11 mouse cellular contexts compared by ENCODE assay signal in the genomic region with DNA sequence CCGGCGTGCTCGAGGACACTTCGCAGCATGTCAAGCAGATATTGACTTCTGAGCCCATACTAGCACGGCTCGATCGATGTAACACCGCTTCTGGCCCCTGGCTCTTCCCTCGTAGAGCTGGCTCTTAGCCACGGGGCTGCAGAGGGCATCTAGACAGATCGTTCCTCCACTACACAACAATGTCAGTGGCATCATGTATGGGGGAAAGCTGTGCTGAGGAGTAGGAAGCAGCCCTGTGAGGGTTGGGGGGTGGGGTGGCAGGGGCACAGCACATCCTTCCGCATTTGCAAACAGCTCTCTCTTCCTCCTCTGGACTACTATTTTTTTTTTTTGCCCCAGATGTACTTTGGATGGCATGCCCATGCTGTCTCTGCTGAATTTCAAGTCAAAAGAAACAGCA.
A peak's percentile ranks its signal among the peaks of the same experiment; 100 is the strongest.
DNase-seq lines count a peak whose midpoint lies in the region; ATAC-seq lines count a peak whose summit lies in the region.
"Had no signal": no experiment of that assay in that cellular context is flagged by ENCODE, and none has a peak within 500 bp of the region (broad histone marks: within the 10 kb centered on the region; RNA-seq: fewer than 3 reads in every experiment).

No protein-coding gene starts in this region.

- no peak overlapping the region for H3K9ac ChIP-seq in heart, embryonic 16.5 days (ENCODE audit: low read length)
- no peak overlapping the region for H3K9ac ChIP-seq in heart, embryonic 12.5 days
- H3K9ac ChIP-seq in midbrain, embryonic 16.5 days (ENCODE audit: low read depth, low read length), result peak overlapping the region; percentile 24; the same call in 1 of the 2 replicates
- H3K9ac ChIP-seq: limb, embryonic 12.5 days had no signal

- no peaks in the 10 kb centered on the region for H3K4me1 ChIP-seq in heart, embryonic 16.5 days (ENCODE audit: control insufficient read depth, insufficient read depth, low read length)
- H3K4me1 ChIP-seq in heart, embryonic 12.5 days (replicated peaks), result peaks cover 9% of the 10 kb centered on the region; the same call in 1 of the 2 replicates
- H3K4me1 ChIP-seq in midbrain, embryonic 16.5 days (ENCODE audit: control insufficient read depth, insufficient read depth, low read length), result peaks cover 8% of the 10 kb centered on the region; the same call in 1 of the 2 replicates

- H3K9me3 ChIP-seq in heart, embryonic 16.5 days (replicated peaks; ENCODE audit: control insufficient read depth, low read length), result no peaks in the 10 kb centered on the region
- no peaks in the 10 kb centered on the region for H3K9me3 ChIP-seq in heart, embryonic 12.5 days (replicated peaks)
- no peaks in the 10 kb centered on the region for H3K9me3 ChIP-seq in midbrain, embryonic 16.5 days (replicated peaks; ENCODE audit: control insufficient read depth, low read length, poor library complexity, severe bottlenecking)
- H3K9me3 ChIP-seq: limb, embryonic 12.5 days had no signal

- H3K27ac ChIP-seq in heart, embryonic 16.5 days (ENCODE audit: low read length), result no peak overlapping the region
- no peak overlapping the region for H3K27ac ChIP-seq in heart, embryonic 12.5 days (ENCODE audit: poor library complexity, severe bottlenecking)
- no peak overlapping the region for H3K27ac ChIP-seq in midbrain, embryonic 16.5 days (ENCODE audit: low read length)
- H3K27ac ChIP-seq: heart, adult 2 months; limb, embryonic 12.5 days had no signal

- no peak overlapping the region; the same call in 1 of the 2 replicates for H3K4me3 ChIP-seq in heart, embryonic 16.5 days (ENCODE audit: low read length)
- no peak overlapping the region for H3K4me3 ChIP-seq in heart, embryonic 12.5 days
- no peak overlapping the region for H3K4me3 ChIP-seq in midbrain, embryonic 16.5 days (ENCODE audit: low read depth, low read length)
- H3K4me3 ChIP-seq: heart, adult 2 months; limb, embryonic 12.5 days had no signal

- H3K27me3 ChIP-seq in heart, embryonic 16.5 days (ENCODE audit: control insufficient read depth, insufficient read depth, low read length), result no peaks in the 10 kb centered on the region
- no peaks in the 10 kb centered on the region for H3K27me3 ChIP-seq in heart, embryonic 12.5 days (replicated peaks)
- H3K27me3 ChIP-seq in midbrain, embryonic 16.5 days (ENCODE audit: control insufficient read depth, insufficient read depth, low read depth, low read length), result 0 out of 2 replicates have a peak, but pooled peaks cover 2% of the 10 kb centered on the region

- H3K4me2 ChIP-seq in heart, embryonic 16.5 days (ENCODE audit: low read depth, low read length), result peak overlapping the region; percentile 11
- no peak overlapping the region for H3K4me2 ChIP-seq in heart, embryonic 12.5 days
- H3K4me2 ChIP-seq in midbrain, embryonic 16.5 days (ENCODE audit: low read length), result no peak overlapping the region; the same call in 1 of the 2 replicates
- H3K4me2 ChIP-seq: limb, embryonic 12.5 days had no signal

- no peak for ATAC-seq in heart, embryonic 16.5 days (replicated peaks; ENCODE audit: extremely low read depth, insufficient read depth, low FRiP score)
- ATAC-seq in heart, embryonic 12.5 days (ENCODE audit: insufficient number of reproducible peaks, low FRiP score), result no peak
- peak; percentile 93 for ATAC-seq in granulocyte monocyte progenitor cell, adult 5-6 weeks (replicated peaks; ENCODE audit: poor library complexity, severe bottlenecking)
- no peak for ATAC-seq in midbrain, embryonic 16.5 days

- DNase-seq in CD4-positive helper T cell, adult 2 months (ENCODE audit: low read depth, low spot score), result peak; percentile 28
- no peak for DNase-seq in frontal cortex, postnatal 14 days (ENCODE audit: low spot score in 2 of 2)
- DNase-seq in adrenal gland, postnatal 10 days, result no peak
- no peak for DNase-seq in left cerebral cortex, postnatal 14 days (ENCODE audit: low spot score in 2 of 2)
- DNase-seq: cerebellum, adult 18-20 months had no signal

- no peaks in the 10 kb centered on the region for H3K36me3 ChIP-seq in heart, embryonic 16.5 days (ENCODE audit: control insufficient read depth, insufficient read depth)
- H3K36me3 ChIP-seq in heart, embryonic 12.5 days, result no peaks in the 10 kb centered on the region
- H3K36me3 ChIP-seq in midbrain, embryonic 16.5 days (ENCODE audit: control insufficient read depth, insufficient read depth, low read length), result no peaks in the 10 kb centered on the region
- H3K36me3 ChIP-seq: limb, embryonic 12.5 days had no signal

- 51% methylated on average over 12 of the region's 12 CpGs for WGBS in heart, embryonic 16.5 days
- WGBS in heart, embryonic 12.5 days, result 68% methylated on average over 12 of the region's 12 CpGs
- WGBS in midbrain, embryonic 16.5 days, result 46% methylated on average over 12 of the region's 12 CpGs

- intact Hi-C loops in left cerebral cortex, postnatal 14 days (cut with DNase I), result no loop called here
